ENCODE assay signal across 8 mouse cellular contexts in genomic region chr3:67583846-67584186, GRCm38 (mm10). TPM values are rescaled to one million over a fixed set of nuclear protein-coding genes. Genes with fewer than 3 reads are reported as not detected.
DNase-seq lines count a peak whose midpoint lies in the region; ATAC-seq and TF ChIP-seq lines count a peak whose summit lies in the region.
"Had no signal": no experiment of that assay in that cellular context is flagged by ENCODE, and none has a peak within 500 bp of the region (broad histone marks: within the 10 kb centered on the region; RNA-seq: fewer than 3 reads in every experiment).

No protein-coding gene starts in this region.

- no peak for TF ChIP-seq POLR2A in kidney, adult 2 months (IDR thresholded peaks at IDR 0.05; ENCODE audit: low read depth, low read length)

- no peak overlapping the region for H3K27ac ChIP-seq in brown adipose tissue, adult 24 weeks (replicated peaks; ENCODE audit: low read depth, low read length)
- no peak overlapping the region for H3K27ac ChIP-seq in embryonic facial prominence, embryonic 15.5 days (replicated peaks)
- no peak overlapping the region for H3K27ac ChIP-seq in kidney, adult 2 months (ENCODE audit: insufficient read depth, low read depth, low read length)
- no peak overlapping the region for H3K27ac ChIP-seq in midbrain, embryonic 10.5 days (replicated peaks)

- DNase-seq in kidney, adult 2 months, result peak; percentile 62
- no peak for DNase-seq in midbrain, embryonic 10.5 days (ENCODE audit: low spot score)
- DNase-seq in cerebellum, adult 11 months, result no peak
- no peak for DNase-seq in thymus, adult 18-20 months
- DNase-seq in left cerebral cortex, adult 18-20 months (ENCODE audit: low spot score in 2 of 2), result no peak
- DNase-seq: thymus, postnatal 36 days had no signal

- WGBS in embryonic facial prominence, embryonic 15.5 days, result 75% methylated on average over 6 of the region's 6 CpGs
- WGBS in kidney, adult 2 months, result 53% methylated on average over 6 of the region's 6 CpGs
- WGBS in midbrain, embryonic 10.5 days, result 82% methylated on average over 6 of the region's 6 CpGs

- H3K4me1 ChIP-seq in brown adipose tissue, adult 24 weeks (ENCODE audit: control insufficient read depth, insufficient read depth, insufficient read length, low read length), result peaks cover 4% of the 10 kb centered on the region; the same call in 1 of the 2 replicates
- 0 out of 2 replicates have a peak, but pooled peaks cover 6% of the 10 kb centered on the region for H3K4me1 ChIP-seq in embryonic facial prominence, embryonic 15.5 days
- peaks cover 21% of the 10 kb centered on the region for H3K4me1 ChIP-seq in kidney, adult 2 months (ENCODE audit: control insufficient read depth, insufficient read depth, low read length)
- H3K4me1 ChIP-seq in midbrain, embryonic 10.5 days, result peaks cover 19% of the 10 kb centered on the region

- peak overlapping the region; percentile 88 for H3K4me2 ChIP-seq in embryonic facial prominence, embryonic 15.5 days (replicated peaks)

- H3K4me3 ChIP-seq in brown adipose tissue, adult 24 weeks (ENCODE audit: insufficient read depth, low read depth, low read length), result peak overlapping the region; percentile 91; the same call in 1 of the 2 replicates
- peak overlapping the region; percentile 96 for H3K4me3 ChIP-seq in embryonic facial prominence, embryonic 15.5 days (replicated peaks)
- peak overlapping the region; percentile 97 for H3K4me3 ChIP-seq in kidney, adult 2 months (ENCODE audit: insufficient read depth, low read depth, low read length)
- peak overlapping the region; percentile 90 for H3K4me3 ChIP-seq in midbrain, embryonic 10.5 days

- no peak for TF ChIP-seq CTCF in kidney, adult 2 months (conservative IDR thresholded peaks at IDR 0.05; ENCODE audit: insufficient read depth, insufficient read length, low read depth, low read length)

- H3K36me3 ChIP-seq in embryonic facial prominence, embryonic 15.5 days, result peaks cover 20% of the 10 kb centered on the region
- peaks cover 2% of the 10 kb centered on the region; the same call in 1 of the 2 replicates for H3K36me3 ChIP-seq in kidney, adult 2 months (ENCODE audit: control insufficient read depth, insufficient read depth, low read length)
- H3K36me3 ChIP-seq in midbrain, embryonic 10.5 days, result peaks cover 30% of the 10 kb centered on the region

- no peak overlapping the region for H3K9ac ChIP-seq in embryonic facial prominence, embryonic 15.5 days

- H3K9me3 ChIP-seq in embryonic facial prominence, embryonic 15.5 days (replicated peaks), result no peaks in the 10 kb centered on the region
- H3K9me3 ChIP-seq in midbrain, embryonic 10.5 days (replicated peaks), result no peaks in the 10 kb centered on the region

- no peak for ATAC-seq in embryonic facial prominence, embryonic 15.5 days (ENCODE audit: insufficient number of reproducible peaks, low FRiP score, low TSS enrichment, low read depth)

- H3K27me3 ChIP-seq in embryonic facial prominence, embryonic 15.5 days, result peaks cover 5% of the 10 kb centered on the region; the same call in 1 of the 2 replicates
- no peaks in the 10 kb centered on the region for H3K27me3 ChIP-seq in kidney, adult 2 months (replicated peaks; ENCODE audit: control insufficient read depth, insufficient read depth, low read length)
- H3K27me3 ChIP-seq in midbrain, embryonic 10.5 days (ENCODE audit: low read depth, poor library complexity, severe bottlenecking), result no peaks in the 10 kb centered on the region

RNA-seq across cellular contexts. Expression of gene Mfsd1, which starts 1.3 kb away (rescaled TPM):
- polyA plus RNA-seq in brown adipose tissue, adult 24 weeks (2012; ENCODE audit: insufficient read depth, insufficient read length, missing spikeins), result 17.1 and 20.7 TPM in 2 replicates
- polyA plus RNA-seq in embryonic facial prominence, embryonic 15.5 days (2015; fragmentation: Nextera tagmentation; extraction: Ambion mirVana), result 57.5 and 59.6 TPM in 2 replicates
- 191 and 214 TPM in 2 replicates for polyA plus RNA-seq in kidney, adult 2 months (2012; rRNA removed)
- polyA plus RNA-seq in midbrain, embryonic 10.5 days (2016; fragmentation: Nextera tagmentation; extraction: Ambion mirVana), result 62.9 and 64.6 TPM in 2 replicates
- total RNA-seq in left cerebral cortex, adult 18-20 months (2021), result 10 to 100 TPM; 37.6 to 39.2 TPM
